In genomic region chr14:49783866-49784265, GRCm38 (mm10) we compare ENCODE assay signal across 11 mouse cellular contexts. TPM values are rescaled to one million over a fixed set of nuclear protein-coding genes. Genes with fewer than 3 reads are reported as not detected.
DNase-seq lines count a peak whose midpoint lies in the region; ATAC-seq lines count a peak whose summit lies in the region.
"Had no signal": no experiment of that assay in that cellular context is flagged by ENCODE, and none has a peak within 500 bp of the region (broad histone marks: within the 10 kb centered on the region; RNA-seq: fewer than 3 reads in every experiment).

No protein-coding gene starts in this region.

- H3K27ac ChIP-seq in kidney, embryonic 15.5 days = no peak overlapping the region
- no peak overlapping the region for H3K27ac ChIP-seq in forebrain, embryonic 12.5 days
- H3K27ac ChIP-seq in intestine, embryonic 15.5 days = no peak overlapping the region
- H3K27ac ChIP-seq in neural tube, embryonic 14.5 days (ENCODE audit: low read depth, low read length) = no peak overlapping the region

- intact Hi-C loops in gastrocnemius, postnatal 14 days (cut with DNase I; ENCODE audit: low total_unique reads) = no loop called here
- intact Hi-C loops in left cerebral cortex, postnatal 25 days (cut with DNase I) = no loop called here

- no peak for DNase-seq in kidney, adult 18-20 months
- no peak for DNase-seq in gastrocnemius, postnatal 14 days
- no peak for DNase-seq in left cerebral cortex, postnatal 25 days (ENCODE audit: low spot score in 2 of 2)
- DNase-seq: thymus, adult 18-20 months had no signal

- H3K4me1 ChIP-seq in kidney, embryonic 15.5 days = peaks cover 5% of the 10 kb centered on the region
- peaks cover 14% of the 10 kb centered on the region for H3K4me1 ChIP-seq in forebrain, embryonic 12.5 days
- no peaks in the 10 kb centered on the region for H3K4me1 ChIP-seq in intestine, embryonic 15.5 days (replicated peaks)
- 0 out of 2 replicates have a peak, but pooled peaks cover 3% of the 10 kb centered on the region for H3K4me1 ChIP-seq in neural tube, embryonic 14.5 days (ENCODE audit: control insufficient read depth, insufficient read depth, low read length)

- peaks cover 12% of the 10 kb centered on the region; the same call in 1 of the 2 replicates for H3K27me3 ChIP-seq in kidney, embryonic 15.5 days
- 0 out of 2 replicates have a peak, but pooled peaks cover 8% of the 10 kb centered on the region for H3K27me3 ChIP-seq in forebrain, embryonic 12.5 days
- H3K27me3 ChIP-seq in intestine, embryonic 15.5 days (replicated peaks) = no peaks in the 10 kb centered on the region
- H3K27me3 ChIP-seq in neural tube, embryonic 14.5 days (ENCODE audit: control insufficient read depth, insufficient read depth, low read length) = no peaks in the 10 kb centered on the region

- no peak overlapping the region for H3K9ac ChIP-seq in kidney, embryonic 15.5 days
- no peak overlapping the region for H3K9ac ChIP-seq in forebrain, embryonic 12.5 days
- no peak overlapping the region for H3K9ac ChIP-seq in intestine, embryonic 15.5 days
- H3K9ac ChIP-seq in neural tube, embryonic 14.5 days (replicated peaks; ENCODE audit: low read depth, low read length) = no peak overlapping the region

- H3K9me3 ChIP-seq in kidney, embryonic 15.5 days (replicated peaks) = no peaks in the 10 kb centered on the region
- no peaks in the 10 kb centered on the region for H3K9me3 ChIP-seq in forebrain, embryonic 12.5 days
- H3K9me3 ChIP-seq in intestine, embryonic 15.5 days = no peaks in the 10 kb centered on the region
- no peaks in the 10 kb centered on the region for H3K9me3 ChIP-seq in neural tube, embryonic 14.5 days (ENCODE audit: control insufficient read depth, low read length)
- H3K9me3 ChIP-seq: megakaryocyte, embryonic 14.5 days had no signal

- no peaks in the 10 kb centered on the region for H3K36me3 ChIP-seq in kidney, embryonic 15.5 days
- H3K36me3 ChIP-seq in forebrain, embryonic 12.5 days (replicated peaks) = no peaks in the 10 kb centered on the region
- H3K36me3 ChIP-seq in intestine, embryonic 15.5 days = no peaks in the 10 kb centered on the region
- no peaks in the 10 kb centered on the region for H3K36me3 ChIP-seq in neural tube, embryonic 14.5 days (ENCODE audit: control insufficient read depth, insufficient read depth, low read length)

- H3K4me3 ChIP-seq in kidney, embryonic 15.5 days (replicated peaks) = peak overlapping the region; percentile 47; the same call in 1 of the 2 replicates
- no peak overlapping the region for H3K4me3 ChIP-seq in forebrain, embryonic 12.5 days (replicated peaks)
- no peak overlapping the region for H3K4me3 ChIP-seq in intestine, embryonic 15.5 days (replicated peaks)
- H3K4me3 ChIP-seq in neural tube, embryonic 14.5 days (ENCODE audit: low read depth, low read length) = peak overlapping the region; percentile 48; the same call in 1 of the 2 replicates

- no peak overlapping the region for H3K4me2 ChIP-seq in kidney, embryonic 15.5 days
- H3K4me2 ChIP-seq in forebrain, embryonic 12.5 days = peak overlapping the region; percentile 78
- H3K4me2 ChIP-seq in intestine, embryonic 15.5 days (replicated peaks) = peak overlapping the region; percentile 85
- peak overlapping the region; percentile 71 for H3K4me2 ChIP-seq in neural tube, embryonic 14.5 days (ENCODE audit: low read depth, low read length)

- 78% methylated on average over 4 of the region's 4 CpGs for WGBS in kidney, embryonic 15.5 days
- 81% methylated on average over 4 of the region's 4 CpGs for WGBS in forebrain, embryonic 12.5 days
- WGBS in intestine, embryonic 15.5 days = 81% methylated on average over 4 of the region's 4 CpGs
- 86% methylated on average over 4 of the region's 4 CpGs for WGBS in neural tube, embryonic 14.5 days

- ATAC-seq in kidney, embryonic 15.5 days (replicated peaks; ENCODE audit: low FRiP score) = no peak
- ATAC-seq in forebrain, embryonic 12.5 days (ENCODE audit: low FRiP score) = no peak
- ATAC-seq in intestine, embryonic 15.5 days = no peak
- ATAC-seq in neural tube, embryonic 14.5 days (ENCODE audit: low read depth) = no peak
- ATAC-seq: inflammation-experienced regulatory T-cells, adult 6 months had no signal

RNA-seq across cellular contexts. Expression of gene Armh4, which starts 0.7 kb away (rescaled TPM):
- 5.7 and 7.7 TPM in 2 replicates for polyA plus RNA-seq in kidney, embryonic 15.5 days (2015; fragmentation: Nextera tagmentation; extraction: Ambion mirVana)
- polyA plus RNA-seq in forebrain, embryonic 12.5 days (2016; fragmentation: Nextera tagmentation; extraction: Ambion mirVana) = 17.3 and 18.5 TPM in 2 replicates
- 13.5 and 14.9 TPM in 2 replicates for polyA plus RNA-seq in intestine, embryonic 15.5 days (2015; fragmentation: Nextera tagmentation; extraction: Ambion mirVana)
- 25.5 and 38.6 TPM in 2 replicates for polyA plus RNA-seq in neural tube, embryonic 14.5 days (2014; fragmentation: Nextera tagmentation; extraction: Ambion mirVana)
- 1 to 10 TPM; 4.3 to 4.4 TPM for total RNA-seq in gastrocnemius, postnatal 14 days (2021)
- 10 to 100 TPM; 22.9 to 25.6 TPM for total RNA-seq in left cerebral cortex, postnatal 25 days (2021)
- polyA plus RNA-seq: erythroblast, embryonic 14.5 days; inflammation-experienced regulatory T-cells, adult 6 months had no signal

Comparison
In these comparisons a context has a peak if more than half of its experiments do, and no peak if none do; other contexts are left out.
1. H3K4me3 ChIP-seq: peak in kidney, embryonic 15.5 days (single experiment) and neural tube, embryonic 14.5 days (single experiment); none in forebrain, embryonic 12.5 days (single experiment) and intestine, embryonic 15.5 days (single experiment).